Mouse (Mus musculus): Measurements from ENCODE around the gene Ovca2. TPM values are rescaled to one million over a fixed set of nuclear protein-coding genes. Genes with fewer than 3 reads are reported as not detected.

Ovca2 gene
- polyA plus RNA-seq, 1 experiment from 2014 or later: 23.1 TPM

DNA sequence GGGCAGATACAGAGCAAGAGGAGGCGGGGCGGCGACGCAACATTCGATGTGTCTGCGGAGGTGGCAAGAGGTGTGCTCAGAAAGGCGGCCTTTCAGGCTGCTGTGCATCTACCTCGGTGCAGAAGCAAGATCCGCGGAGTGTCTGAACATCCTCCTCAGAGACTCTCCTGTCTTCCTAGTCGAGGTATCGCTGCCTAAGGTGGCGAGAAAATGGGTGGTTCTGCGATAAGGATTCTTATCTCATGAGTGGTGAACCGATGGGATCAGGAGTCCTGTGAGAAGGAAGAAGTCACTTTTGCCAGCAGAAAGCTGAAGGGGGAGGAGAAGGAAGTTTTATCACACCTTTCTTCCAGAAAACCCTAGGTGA lies 4.9 kb downstream of the Ovca2 start:
- Histone ChIP-seq H3K9ac (peak overlapping the region; percentile 56), H3K9me3 (no peaks in the 10 kb centered on the region), H3K4me3 (peak overlapping the region; percentile 68), H3K4me2 (replicated peaks) (peak overlapping the region; percentile 85), H3K4me1 (peaks cover 58% of the 10 kb centered on the region), H3K27me3 (replicated peaks) (peaks cover 46% of the 10 kb centered on the region), H3K27ac (0 out of 2 replicates have a peak overlapping the region, but pooled peaks have one; percentile 62), H3K36me3 (peaks cover 9% of the 10 kb centered on the region)
- ATAC-seq (ENCODE audit: low FRiP score, low read depth): no peak
- 2% methylated on average over 15 of the region's 15 CpGs for WGBS

DNA sequence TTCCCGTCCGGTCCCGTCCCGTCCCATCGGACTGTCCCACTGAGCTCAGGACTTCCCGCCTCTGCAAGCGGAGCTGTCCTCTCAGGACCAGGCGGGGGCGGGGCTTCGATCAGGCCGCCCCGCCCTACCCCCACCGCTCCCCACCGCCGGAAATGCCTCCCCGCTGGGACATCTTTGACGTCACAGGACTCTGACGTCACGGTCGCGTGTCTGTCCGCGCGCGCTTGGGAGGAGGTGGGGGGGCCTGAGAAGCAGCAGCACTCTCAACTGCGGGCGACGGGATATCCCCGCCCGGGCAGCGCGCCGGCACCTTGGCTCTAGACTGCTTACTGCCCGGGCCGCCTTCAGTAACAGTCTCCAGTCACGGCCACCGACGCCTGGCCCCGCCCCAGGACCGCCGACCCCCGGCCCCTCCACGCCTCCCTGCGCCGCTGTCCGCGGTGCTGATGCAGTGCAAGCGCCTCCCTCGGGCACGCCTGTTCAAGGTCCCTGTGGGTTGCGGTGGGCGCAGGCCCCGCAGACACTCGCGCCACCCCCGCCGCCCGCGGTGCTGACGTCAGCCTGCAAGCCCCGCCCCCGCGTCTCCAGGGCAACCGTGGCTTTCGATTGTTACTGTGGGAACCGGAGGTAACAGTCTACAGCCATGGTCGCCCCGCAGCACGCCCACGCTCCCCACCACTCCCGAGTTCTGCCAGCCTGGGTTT lies 5.4 kb downstream of the Ovca2 start:
- no peaks in the 10 kb centered on the region for H3K9me3 ChIP-seq
- under 1% methylated on average over 66 of the region's 71 CpGs for WGBS
- H3K27me3 ChIP-seq (replicated peaks): peaks cover 51% of the 10 kb centered on the region
- H3K4me1 ChIP-seq: peaks cover 64% of the 10 kb centered on the region
- H3K4me2 ChIP-seq (replicated peaks): peak overlapping the region; percentile 85
- peak overlapping the region; percentile 62; the same call in 1 of the 2 replicates for H3K27ac ChIP-seq
- peaks cover 9% of the 10 kb centered on the region for H3K36me3 ChIP-seq
- H3K9ac ChIP-seq: peak overlapping the region; percentile 56
- peak overlapping the region; percentile 68 for H3K4me3 ChIP-seq
- ATAC-seq (ENCODE audit: low FRiP score, low read depth): peak; percentile 64

GRCm38 (mm10) chr11:75172151-75173094 lies 6.2 kb downstream of the Ovca2 start:
- Histone ChIP-seq H3K36me3 (peaks cover 5% of the 10 kb centered on the region), H3K9me3 (no peaks in the 10 kb centered on the region), H3K27ac (no peak overlapping the region), H3K4me1 (peaks cover 64% of the 10 kb centered on the region), H3K27me3 (replicated peaks) (peaks cover 59% of the 10 kb centered on the region), H3K4me3 (peak overlapping the region; percentile 68), H3K4me2 (replicated peaks) (peak overlapping the region; percentile 85), H3K9ac (peak overlapping the region; percentile 56)
- under 1% methylated on average over 75 of the region's 75 CpGs for WGBS
- no peak for ATAC-seq (ENCODE audit: low FRiP score, low read depth)

DNA sequence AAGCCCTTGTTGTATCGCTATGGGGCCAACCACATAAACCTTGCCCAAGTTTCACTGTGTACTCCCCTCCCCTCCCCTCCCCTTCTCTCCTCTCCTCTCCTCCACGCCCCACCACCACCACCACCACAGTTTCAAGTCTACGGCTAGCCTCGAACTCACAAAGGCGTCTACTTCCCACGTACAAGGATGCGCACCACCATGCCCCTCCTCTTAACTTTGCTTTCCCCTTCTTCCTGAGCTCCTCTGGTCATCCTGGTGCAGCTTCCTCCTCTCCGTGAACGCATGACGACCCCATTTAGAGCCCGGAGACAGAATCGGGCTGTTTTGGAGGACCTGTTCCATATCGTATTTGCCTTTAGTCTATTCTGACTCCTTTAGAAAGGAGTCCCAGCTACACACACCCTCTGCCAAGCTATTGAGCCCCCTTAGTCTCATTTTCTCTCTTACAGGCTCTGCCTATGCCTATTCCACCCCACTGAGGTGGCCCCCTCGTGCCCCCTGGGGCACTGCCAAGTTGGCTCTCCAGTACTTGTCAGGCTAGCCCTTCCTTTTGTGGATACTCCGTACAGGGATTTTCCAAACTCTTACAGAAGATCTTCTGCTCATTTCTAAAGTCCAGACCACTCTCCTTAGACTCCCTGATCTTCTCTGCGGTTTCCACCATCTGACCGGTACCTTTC lies 7.3 kb downstream of the Ovca2 start:
- no peak for ATAC-seq (ENCODE audit: low FRiP score, low read depth)
- Histone ChIP-seq H3K36me3 (no peaks in the 10 kb centered on the region), H3K27ac (no peak overlapping the region), H3K9ac (no peak overlapping the region), H3K4me3 (no peak overlapping the region; the same call in 1 of the 2 replicates), H3K9me3 (no peaks in the 10 kb centered on the region), H3K27me3 (replicated peaks) (peaks cover 70% of the 10 kb centered on the region), H3K4me1 (peaks cover 72% of the 10 kb centered on the region), H3K4me2 (replicated peaks) (peak overlapping the region; percentile 85)
- WGBS: 7% methylated on average over 17 of the region's 17 CpGs

DNA sequence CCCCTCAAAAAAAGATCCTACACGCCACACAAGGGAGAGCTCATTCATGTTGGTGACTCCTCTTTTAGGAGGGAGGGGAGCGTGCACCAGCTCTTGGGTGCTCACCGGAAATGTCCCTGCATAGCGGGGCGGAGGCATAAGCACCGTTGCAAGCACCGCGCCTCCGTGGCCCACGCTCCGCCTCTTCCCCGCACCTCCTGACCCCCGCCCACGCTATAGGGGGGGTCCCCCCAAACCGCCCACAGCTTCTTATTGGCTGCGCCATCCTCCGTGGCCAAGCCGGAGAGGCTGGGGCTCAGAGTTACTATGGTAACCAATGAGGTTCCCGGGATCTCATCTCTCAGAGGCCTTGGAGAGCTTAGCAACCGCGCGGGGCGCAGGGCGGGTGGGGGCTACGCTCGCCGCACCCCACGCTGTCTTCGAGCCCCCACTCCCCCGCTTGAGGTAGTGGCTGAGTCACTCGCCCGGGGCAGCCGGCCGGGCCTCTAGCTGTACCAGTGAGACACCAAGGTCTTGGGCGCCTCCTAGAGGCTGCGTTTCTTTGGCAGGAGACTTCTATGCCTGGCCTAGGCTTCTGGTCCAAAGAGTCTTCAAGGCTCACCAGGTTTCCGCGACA lies 8.4 kb downstream of the Ovca2 start:
- H3K9ac ChIP-seq: peak overlapping the region; percentile 38; the same call in 1 of the 2 replicates

DNA sequence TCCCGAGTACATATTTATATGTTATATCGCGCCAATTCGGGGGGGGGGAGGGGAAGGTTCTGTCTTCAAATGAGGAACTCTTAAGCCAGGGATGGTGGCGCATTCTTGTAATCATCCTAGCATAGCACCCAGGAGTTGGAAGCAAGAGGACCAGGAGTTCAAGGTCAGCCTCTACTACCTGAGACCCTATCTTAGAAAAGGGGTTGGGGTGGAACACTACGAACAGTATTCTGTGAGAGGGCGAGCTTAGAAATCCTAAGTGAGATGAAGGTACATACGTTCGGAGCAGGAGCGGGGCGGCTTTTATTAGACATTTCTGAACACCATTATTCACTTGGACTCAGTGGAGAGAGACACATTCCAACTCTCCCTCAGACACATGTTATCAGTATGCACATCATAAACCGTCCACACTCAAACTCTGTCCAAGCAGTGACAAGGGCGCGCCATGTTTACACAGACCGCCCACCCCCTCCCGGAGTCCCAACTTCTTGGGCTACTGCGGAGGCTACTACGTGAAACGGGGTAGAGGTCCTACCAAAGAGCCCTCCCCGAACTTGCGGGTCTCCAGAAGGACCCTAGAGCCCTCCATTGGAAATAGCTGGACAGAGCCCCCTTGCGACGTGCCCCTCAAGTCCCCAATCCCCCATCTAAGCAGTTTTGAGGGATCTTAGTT lies 9.1 kb downstream of the Ovca2 start, which contains the start of gene Hic1:
Gene Hic1, minus strand, starts transcription at position 115 of the 676 bp plus-strand sequence.
- peak within 1 kb of the TSS; percentile 52 for H3K4me3 ChIP-seq
- peak within 1 kb of the TSS; percentile 60 for H3K9ac ChIP-seq
- no peak for ATAC-seq (ENCODE audit: low FRiP score, low read depth)
- peak within 1 kb of the TSS; percentile 20; the same call in 1 of the 2 replicates for H3K27ac ChIP-seq
- H3K4me2 ChIP-seq (replicated peaks): peak within 1 kb of the TSS; percentile 89
- no peaks in the 10 kb centered on the region for H3K36me3 ChIP-seq
- H3K4me1 ChIP-seq: peaks cover 85% of the 10 kb centered on the region
- no peaks in the 10 kb centered on the region for H3K9me3 ChIP-seq
- H3K27me3 ChIP-seq (replicated peaks): peaks cover 88% of the 10 kb centered on the region
- 9% methylated on average over 23 of the region's 23 CpGs for WGBS

More for the DNA sequence above, 8.4 kb downstream of the Ovca2 start:
- Histone ChIP-seq H3K36me3 (no peaks in the 10 kb centered on the region), H3K9me3 (no peaks in the 10 kb centered on the region), H3K27me3 (replicated peaks) (peaks cover 81% of the 10 kb centered on the region), H3K4me1 (peaks cover 83% of the 10 kb centered on the region), H3K27ac (no peak overlapping the region), H3K4me3 (peak overlapping the region; percentile 36), H3K4me2 (replicated peaks) (peak overlapping the region; percentile 89)
- peak; percentile 18 for ATAC-seq (ENCODE audit: low FRiP score, low read depth)
- under 1% methylated on average over 38 of the region's 38 CpGs for WGBS

DNA sequence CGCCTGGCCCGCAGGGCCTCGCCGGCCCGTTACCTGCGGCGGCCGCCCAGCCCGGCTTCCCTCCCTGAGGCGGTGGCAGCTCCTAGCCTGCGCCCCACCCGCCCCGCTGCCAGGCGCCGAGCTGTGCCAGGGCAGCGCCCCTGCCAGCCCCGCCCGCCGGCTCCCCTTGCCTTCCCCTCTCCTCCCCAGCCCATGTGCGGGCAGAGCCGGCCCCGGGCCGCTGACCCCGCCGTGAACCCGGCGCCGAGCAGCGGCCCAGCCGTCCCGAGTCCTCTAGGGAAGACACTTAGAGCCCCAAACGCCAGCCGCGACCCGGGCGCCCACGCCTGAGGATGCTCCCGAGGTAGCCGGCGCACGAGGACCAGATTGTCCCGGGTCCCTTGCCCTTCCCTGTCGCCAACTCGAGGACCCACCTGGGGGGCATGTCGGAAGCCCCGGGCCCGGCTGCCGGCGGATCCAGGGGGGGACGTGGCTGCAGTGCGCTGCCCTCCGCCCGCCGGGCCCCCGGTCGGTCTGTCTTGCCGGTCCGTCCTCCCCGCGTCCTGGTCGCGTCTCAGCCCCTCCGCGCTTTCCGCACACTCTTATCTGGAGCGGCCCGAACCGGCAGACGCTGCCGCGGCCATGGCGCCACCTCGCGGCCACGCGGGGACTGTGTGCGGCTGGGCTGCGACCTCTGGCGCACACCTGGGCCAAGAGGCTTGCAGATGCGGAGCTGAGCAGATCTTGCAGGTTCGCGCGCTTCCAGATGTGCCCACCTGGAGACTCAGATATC lies 9.9 kb downstream of the Ovca2 start:
- Histone ChIP-seq H3K36me3 (peaks cover 4% of the 10 kb centered on the region; the same call in 1 of the 2 replicates), H3K4me3 (peak overlapping the region; percentile 52), H3K9ac (peak overlapping the region; percentile 60), H3K4me2 (replicated peaks) (peak overlapping the region; percentile 89), H3K27ac (peak overlapping the region; percentile 20; the same call in 1 of the 2 replicates), H3K4me1 (peaks cover 81% of the 10 kb centered on the region), H3K9me3 (no peaks in the 10 kb centered on the region), H3K27me3 (replicated peaks) (peaks cover 96% of the 10 kb centered on the region)
- WGBS: 1% methylated on average over 79 of the region's 83 CpGs
- ATAC-seq (ENCODE audit: low FRiP score, low read depth): no peak

- Histone ChIP-seq H3K4me1 (peaks cover 74% of the 10 kb centered on the region), H3K27ac (no peak overlapping the region)
- 2% methylated on average over 57 of the region's 63 CpGs for WGBS
Measured at GRCm38 (mm10) chr11:75167643-75168589, 10.7 kb downstream of the Ovca2 start.

GRCm38 (mm10) chr11:75166861-75167642 lies 11.6 kb downstream of the Ovca2 start:
- H3K9me3 ChIP-seq: no peaks in the 10 kb centered on the region
- peak overlapping the region; percentile 60 for H3K9ac ChIP-seq
- ATAC-seq (ENCODE audit: low FRiP score, low read depth): no peak
- peak overlapping the region; percentile 52 for H3K4me3 ChIP-seq
- peaks cover 98% of the 10 kb centered on the region for H3K27me3 ChIP-seq (replicated peaks)
- H3K27ac ChIP-seq: no peak overlapping the region
- WGBS: 2% methylated on average over 62 of the region's 68 CpGs
- H3K36me3 ChIP-seq: peaks cover 21% of the 10 kb centered on the region
- peaks cover 65% of the 10 kb centered on the region for H3K4me1 ChIP-seq
- peak overlapping the region; percentile 89 for H3K4me2 ChIP-seq (replicated peaks)

More at GRCm38 (mm10) chr11:75167643-75168589, 10.7 kb downstream of the Ovca2 start:
- no peak for ATAC-seq (ENCODE audit: low FRiP score, low read depth)
- H3K9me3 ChIP-seq: no peaks in the 10 kb centered on the region
- peaks cover 100% of the 10 kb centered on the region for H3K27me3 ChIP-seq (replicated peaks)
- peak overlapping the region; percentile 89 for H3K4me2 ChIP-seq (replicated peaks)
- H3K4me3 ChIP-seq: peak overlapping the region; percentile 52
- peaks cover 13% of the 10 kb centered on the region for H3K36me3 ChIP-seq
- peak overlapping the region; percentile 60 for H3K9ac ChIP-seq
